Mouse (Mus musculus): ENCODE results near the gene Lhfp. TPM values are rescaled to one million over a fixed set of nuclear protein-coding genes. Genes with fewer than 3 reads are reported as not detected.

Gene Lhfp
- polyA plus RNA-seq, 1 experiment from 2014 or later = 72.3 TPM

- Histone ChIP-seq H3K9ac (peak overlapping the region; percentile 56; the same call in 1 of the 2 replicates), H3K36me3 (no peaks in the 10 kb centered on the region), H3K27ac (replicated peaks) (no peak overlapping the region), H3K4me3 (replicated peaks) (peak overlapping the region; percentile 65), H3K4me2 (replicated peaks) (peak overlapping the region; percentile 91), H3K27me3 (0 out of 2 replicates have a peak, but pooled peaks cover 10% of the 10 kb centered on the region), H3K9me3 (replicated peaks) (no peaks in the 10 kb centered on the region), H3K4me1 (peaks cover 26% of the 10 kb centered on the region)
- no peak for ATAC-seq (ENCODE audit: insufficient number of reproducible peaks, low FRiP score, low TSS enrichment, low read depth)
- 17% methylated on average over 9 of the region's 9 CpGs for WGBS
Observed at GRCm38 (mm10) chr3:53042240-53042567, 876 bp downstream of the Lhfp start.

DNA sequence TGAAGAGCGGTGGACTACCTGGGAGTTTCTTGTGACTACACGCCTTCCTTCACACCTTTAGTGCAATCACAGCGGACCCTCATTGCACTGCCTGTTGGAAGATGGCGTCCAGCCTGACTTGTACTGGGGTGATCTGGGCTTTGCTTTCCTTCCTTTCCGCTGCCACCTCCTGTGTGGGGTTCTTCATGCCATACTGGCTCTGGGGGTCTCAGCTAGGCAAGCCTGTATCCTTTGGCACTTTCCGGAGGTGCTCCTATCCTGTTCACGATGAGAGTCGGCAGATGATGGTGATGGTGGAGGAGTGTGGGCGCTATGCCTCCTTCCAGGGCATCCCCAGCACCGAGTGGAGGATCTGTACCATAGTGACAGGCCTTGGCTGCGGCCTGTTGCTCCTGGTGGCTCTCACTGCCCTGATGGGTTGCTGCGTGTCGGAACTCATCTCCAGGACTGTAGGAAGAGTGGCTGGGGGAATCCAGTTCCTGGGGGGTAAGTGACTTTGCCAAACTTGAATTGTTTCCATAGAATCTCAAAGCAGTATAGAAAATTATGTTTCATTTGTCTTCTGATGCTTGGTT, 2.0 kb downstream of the Lhfp start:
- 90% methylated on average over 13 of the region's 13 CpGs for WGBS
- H3K4me3 ChIP-seq (replicated peaks) = peak overlapping the region; percentile 65

GRCm38 (mm10) chr3:53044238-53044637, 2.9 kb downstream of the Lhfp start:
- H3K4me3 ChIP-seq (replicated peaks) = peak overlapping the region; percentile 20

More for the DNA sequence above, 2.0 kb downstream of the Lhfp start:
- Histone ChIP-seq H3K4me2 (replicated peaks) (peak overlapping the region; percentile 91), H3K36me3 (no peaks in the 10 kb centered on the region), H3K4me1 (peaks cover 26% of the 10 kb centered on the region), H3K27me3 (0 out of 2 replicates have a peak, but pooled peaks cover 10% of the 10 kb centered on the region), H3K27ac (replicated peaks) (no peak overlapping the region), H3K9me3 (replicated peaks) (no peaks in the 10 kb centered on the region), H3K9ac (no peak overlapping the region)
- ATAC-seq (ENCODE audit: insufficient number of reproducible peaks, low FRiP score, low TSS enrichment, low read depth) = no peak

DNA sequence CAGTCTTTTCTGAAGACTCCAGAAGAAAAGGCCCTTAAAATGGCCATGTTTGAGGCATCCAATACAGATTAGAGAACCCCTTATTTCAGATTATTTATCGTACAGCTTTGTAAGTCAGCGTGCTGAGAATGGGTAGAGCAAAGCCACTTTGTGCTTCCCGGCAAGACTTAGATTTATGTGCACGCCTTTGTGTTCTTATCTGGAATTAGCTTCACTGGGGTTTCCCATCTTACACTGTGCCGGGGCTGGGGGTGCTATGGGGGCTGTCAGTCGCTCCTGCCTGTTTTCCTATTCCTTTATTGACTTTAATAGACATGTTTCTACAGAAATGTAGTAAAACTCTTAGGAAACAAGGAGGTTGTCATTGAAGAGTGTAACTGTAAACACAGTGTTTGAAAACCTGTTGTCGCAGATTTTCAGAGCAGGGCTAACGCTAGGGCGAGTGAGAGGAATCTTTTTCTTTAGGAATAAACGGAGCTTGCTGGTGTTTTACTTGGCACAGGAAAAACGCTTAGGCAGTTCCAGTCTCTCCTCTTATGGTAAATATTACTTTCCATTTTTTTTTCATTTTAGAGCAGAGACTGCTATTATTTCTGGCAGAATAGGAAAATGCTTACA, 3.5 kb downstream of the Lhfp start:
- Histone ChIP-seq H3K27me3 (0 out of 2 replicates have a peak, but pooled peaks cover 10% of the 10 kb centered on the region), H3K9me3 (replicated peaks) (no peaks in the 10 kb centered on the region), H3K4me2 (replicated peaks) (peak overlapping the region; percentile 91), H3K4me3 (replicated peaks) (peak overlapping the region; percentile 20), H3K36me3 (no peaks in the 10 kb centered on the region), H3K27ac (replicated peaks) (peak overlapping the region; percentile 8; the same call in 1 of the 2 replicates), H3K4me1 (peaks cover 26% of the 10 kb centered on the region), H3K9ac (no peak overlapping the region)
- 52% methylated on average over 11 of the region's 11 CpGs for WGBS
- no peak for ATAC-seq (ENCODE audit: insufficient number of reproducible peaks, low FRiP score, low TSS enrichment, low read depth)

More at GRCm38 (mm10) chr3:53044238-53044637, 2.9 kb downstream of the Lhfp start:
- peaks cover 26% of the 10 kb centered on the region for H3K4me1 ChIP-seq
- H3K27ac ChIP-seq (replicated peaks) = 0 out of 2 replicates have a peak overlapping the region, but pooled peaks have one; percentile 8
- H3K9ac ChIP-seq = no peak overlapping the region
- H3K4me2 ChIP-seq (replicated peaks) = peak overlapping the region; percentile 91
- H3K9me3 ChIP-seq (replicated peaks) = no peaks in the 10 kb centered on the region
- no peaks in the 10 kb centered on the region for H3K36me3 ChIP-seq
- 0 out of 2 replicates have a peak, but pooled peaks cover 10% of the 10 kb centered on the region for H3K27me3 ChIP-seq
- no peak for ATAC-seq (ENCODE audit: insufficient number of reproducible peaks, low FRiP score, low TSS enrichment, low read depth)
- WGBS = 37% methylated on average over 7 of the region's 7 CpGs

DNA sequence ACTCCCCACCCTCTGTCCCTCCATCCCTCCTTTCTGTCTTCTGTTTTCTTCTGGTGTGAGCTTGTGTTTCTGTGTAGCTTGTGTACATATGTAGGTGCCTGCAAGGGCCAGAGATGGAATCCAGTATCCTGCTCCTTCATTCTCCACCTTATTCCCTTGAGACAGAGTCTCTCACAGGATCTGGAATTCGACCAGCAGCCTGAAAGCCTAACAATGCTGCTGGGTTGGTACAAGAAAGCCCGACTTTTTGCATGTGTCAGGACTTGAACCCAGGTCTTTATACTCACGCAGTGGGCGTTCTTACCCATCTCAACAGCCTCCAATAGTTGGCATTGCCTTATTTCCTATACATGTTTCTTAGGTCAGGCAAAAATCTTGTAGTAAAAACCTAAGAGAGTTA, 4.4 kb downstream of the Lhfp start:
- WGBS = 82% methylated on average over 4 of the region's 4 CpGs
- Histone ChIP-seq H3K4me3 (replicated peaks) (no peak overlapping the region), H3K36me3 (no peaks in the 10 kb centered on the region), H3K27ac (replicated peaks) (no peak overlapping the region), H3K4me2 (replicated peaks) (no peak overlapping the region), H3K9ac (no peak overlapping the region), H3K4me1 (peaks cover 21% of the 10 kb centered on the region), H3K9me3 (replicated peaks) (no peaks in the 10 kb centered on the region), H3K27me3 (0 out of 2 replicates have a peak, but pooled peaks cover 3% of the 10 kb centered on the region)
- ATAC-seq (ENCODE audit: insufficient number of reproducible peaks, low FRiP score, low TSS enrichment, low read depth) = no peak

DNA sequence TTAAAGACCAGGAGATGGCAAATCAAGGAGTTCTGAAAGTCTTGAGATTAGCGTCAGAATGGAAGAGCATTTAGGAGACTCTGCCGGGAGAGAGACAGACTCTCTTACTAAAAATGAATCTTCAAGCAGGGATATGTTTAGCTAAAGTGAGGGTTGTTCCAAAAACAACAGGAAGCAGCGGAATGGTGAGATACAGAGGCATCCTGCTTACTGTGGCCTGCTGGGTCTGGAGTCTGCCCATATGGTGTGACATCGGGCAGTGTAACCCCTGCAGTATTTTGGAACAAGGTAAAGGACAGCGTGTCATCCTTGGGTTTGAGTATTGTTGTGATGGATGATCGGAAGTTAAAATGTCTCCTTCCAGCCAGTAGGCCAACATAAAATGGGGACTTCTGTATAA, 5.0 kb downstream of the Lhfp start:
- Histone ChIP-seq H3K27me3 (0 out of 2 replicates have a peak, but pooled peaks cover 3% of the 10 kb centered on the region), H3K4me3 (replicated peaks) (no peak overlapping the region), H3K4me2 (replicated peaks) (no peak overlapping the region), H3K9ac (no peak overlapping the region), H3K36me3 (no peaks in the 10 kb centered on the region), H3K4me1 (peaks cover 16% of the 10 kb centered on the region), H3K9me3 (replicated peaks) (no peaks in the 10 kb centered on the region), H3K27ac (replicated peaks) (no peak overlapping the region)
- 83% methylated on average over 6 of the region's 6 CpGs for WGBS
- ATAC-seq (ENCODE audit: insufficient number of reproducible peaks, low FRiP score, low TSS enrichment, low read depth) = no peak

DNA sequence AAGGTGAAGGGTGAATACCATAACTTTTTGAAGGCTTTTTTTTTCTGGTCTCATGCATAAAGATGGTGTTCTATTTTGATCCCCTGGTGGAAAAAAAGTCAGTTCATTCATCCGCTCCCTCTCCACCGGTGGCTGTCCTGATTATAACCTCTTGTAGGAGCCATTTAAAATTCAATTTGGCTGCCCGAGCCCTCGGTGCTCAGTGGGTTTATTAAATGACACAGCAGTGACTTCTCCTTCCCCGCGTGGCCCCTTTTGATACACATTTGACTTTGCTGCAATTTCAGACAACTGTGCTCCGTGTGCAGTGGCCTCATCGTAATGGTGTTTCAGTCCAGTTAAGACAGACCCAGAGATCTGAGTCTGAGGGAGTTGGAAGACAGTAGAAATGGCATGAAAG, 11.1 kb downstream of the Lhfp start:
- Histone ChIP-seq H3K4me2 (replicated peaks) (no peak overlapping the region), H3K4me3 (replicated peaks) (no peak overlapping the region), H3K36me3 (no peaks in the 10 kb centered on the region), H3K4me1 (0 out of 2 replicates have a peak, but pooled peaks cover 4% of the 10 kb centered on the region), H3K27me3 (no peaks in the 10 kb centered on the region), H3K9ac (no peak overlapping the region), H3K9me3 (replicated peaks) (no peaks in the 10 kb centered on the region), H3K27ac (replicated peaks) (no peak overlapping the region)
- WGBS = 56% methylated on average over 8 of the region's 8 CpGs
- ATAC-seq (ENCODE audit: insufficient number of reproducible peaks, low FRiP score, low TSS enrichment, low read depth) = no peak

DNA sequence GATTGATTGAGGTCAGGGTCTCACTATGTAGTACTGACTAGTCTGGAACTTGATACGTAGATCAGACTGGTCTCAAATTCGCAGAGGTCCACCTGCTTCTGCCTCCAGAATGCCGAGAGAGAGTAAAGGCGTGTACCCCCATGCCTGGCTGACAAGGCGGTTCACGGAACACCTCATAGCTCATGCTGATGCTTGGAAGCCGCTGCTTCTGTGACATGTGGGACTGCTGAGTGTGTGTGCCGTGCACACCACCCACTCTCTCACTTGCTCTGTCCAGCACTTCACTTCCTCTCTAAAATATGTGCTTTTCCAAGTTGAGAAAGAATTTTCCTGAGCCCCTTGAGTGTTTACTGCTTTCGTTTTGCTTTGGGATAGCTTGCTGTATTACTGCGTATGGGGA, 15.1 kb downstream of the Lhfp start:
- no peak overlapping the region for H3K27ac ChIP-seq (replicated peaks)
- no peaks in the 10 kb centered on the region for H3K36me3 ChIP-seq
- no peak for ATAC-seq (ENCODE audit: insufficient number of reproducible peaks, low FRiP score, low TSS enrichment, low read depth)
- peaks cover 9% of the 10 kb centered on the region; the same call in 1 of the 2 replicates for H3K4me1 ChIP-seq
- H3K27me3 ChIP-seq = no peaks in the 10 kb centered on the region
- 78% methylated on average over 10 of the region's 10 CpGs for WGBS
- H3K4me2 ChIP-seq (replicated peaks) = no peak overlapping the region
- H3K9ac ChIP-seq = no peak overlapping the region
- H3K9me3 ChIP-seq (replicated peaks) = no peaks in the 10 kb centered on the region
- no peak overlapping the region for H3K4me3 ChIP-seq (replicated peaks)

DNA sequence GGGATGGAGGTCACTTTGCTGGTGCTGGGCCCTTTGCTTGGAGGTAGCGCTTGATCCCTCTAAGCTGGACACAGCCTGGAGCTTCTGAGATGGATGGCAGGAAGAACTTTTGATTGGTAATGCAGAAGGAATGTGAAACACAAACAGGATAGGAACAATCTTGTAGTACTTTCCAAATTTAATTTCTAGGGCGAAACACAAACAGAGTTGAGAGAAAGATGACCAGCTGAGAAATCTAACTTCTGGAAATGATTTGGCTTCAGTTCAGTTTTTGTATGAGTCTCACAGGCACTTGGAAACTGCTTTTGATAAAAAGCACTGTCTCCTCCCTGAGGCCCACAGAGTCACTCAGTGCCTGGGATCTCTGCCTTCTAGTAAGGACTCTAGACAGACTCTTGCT, 18.6 kb downstream of the Lhfp start:
- Histone ChIP-seq H3K27me3 (no peaks in the 10 kb centered on the region), H3K4me3 (replicated peaks) (no peak overlapping the region), H3K27ac (replicated peaks) (peak overlapping the region; percentile 11; the same call in 1 of the 2 replicates), H3K9ac (no peak overlapping the region), H3K36me3 (no peaks in the 10 kb centered on the region), H3K4me2 (replicated peaks) (no peak overlapping the region), H3K4me1 (peaks cover 21% of the 10 kb centered on the region), H3K9me3 (replicated peaks) (no peaks in the 10 kb centered on the region)
- WGBS = 42% methylated on average over 2 of the region's 2 CpGs
- ATAC-seq (ENCODE audit: insufficient number of reproducible peaks, low FRiP score, low TSS enrichment, low read depth) = no peak

- Histone ChIP-seq H3K9me3 (replicated peaks) (no peaks in the 10 kb centered on the region), H3K4me2 (replicated peaks) (0 out of 2 replicates have a peak overlapping the region, but pooled peaks have one; percentile 15), H3K9ac (no peak overlapping the region), H3K36me3 (no peaks in the 10 kb centered on the region), H3K27ac (replicated peaks) (no peak overlapping the region), H3K4me3 (replicated peaks) (no peak overlapping the region), H3K4me1 (peaks cover 29% of the 10 kb centered on the region), H3K27me3 (no peaks in the 10 kb centered on the region)
- no peak for ATAC-seq (ENCODE audit: insufficient number of reproducible peaks, low FRiP score, low TSS enrichment, low read depth)
- WGBS = 40% methylated on average over 13 of the region's 13 CpGs
Observed at GRCm38 (mm10) chr3:53063423-53064147, 22.3 kb downstream of the Lhfp start.
